24 mouse cellular contexts compared by ENCODE assay signal in the genomic region with DNA sequence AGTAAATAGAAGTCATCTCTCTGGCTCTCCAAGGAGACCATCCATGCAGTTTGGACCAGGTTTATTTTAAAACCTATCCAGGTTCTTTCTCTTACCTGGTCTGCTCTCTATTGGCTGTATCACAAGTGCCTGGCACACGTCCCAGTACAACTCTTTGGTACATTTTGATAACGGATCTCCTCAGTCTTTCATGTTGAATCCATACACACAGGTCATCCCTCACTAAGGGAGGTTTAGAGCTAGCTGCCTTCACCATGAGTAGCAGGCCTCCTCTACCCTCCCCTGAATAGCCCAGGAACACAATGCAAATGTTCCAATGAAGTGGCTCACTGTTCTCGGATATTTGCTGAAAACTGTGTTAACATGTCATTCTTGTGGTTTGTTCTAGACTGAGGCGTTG.
DNase-seq lines count a peak whose midpoint lies in the region; ATAC-seq and TF ChIP-seq lines count a peak whose summit lies in the region.
"Had no signal": no experiment of that assay in that cellular context is flagged by ENCODE, and none has a peak within 500 bp of the region (broad histone marks: within the 10 kb centered on the region; RNA-seq: fewer than 3 reads in every experiment).

No protein-coding gene starts in this region.

- DNase-seq in heart, adult 11 months = peak; percentile 91
- DNase-seq in heart, postnatal 25 days (ENCODE audit: low spot score) = no peak
- DNase-seq in heart, embryonic 10.5 days (ENCODE audit: low spot score) = no peak
- no peak for DNase-seq in kidney, adult 11 months
- no peak for DNase-seq in kidney, postnatal 4 days
- DNase-seq: adrenal gland, postnatal 25 days; cerebellum, adult 8-10 months; kidney, adult 9 months; kidney, postnatal 14 days; left cerebral cortex, postnatal 4 days; thymus, postnatal 14 days had no signal

- no peak overlapping the region for H3K4me3 ChIP-seq in heart, embryonic 10.5 days
- H3K4me3 ChIP-seq in heart, embryonic 16.5 days (ENCODE audit: low read length) = no peak overlapping the region
- H3K4me3 ChIP-seq in intestine, postnatal 0 days (ENCODE audit: low read depth, low read length) = no peak overlapping the region
- H3K4me3 ChIP-seq: embryonic facial prominence, embryonic 12.5 days; forebrain, embryonic 12.5 days; hindbrain, embryonic 15.5 days; left cerebral cortex, adult 2 months; limb, embryonic 15.5 days; liver, embryonic 15.5 days; midbrain, embryonic 15.5 days; myocyte; neural tube, embryonic 13.5 days had no signal

- H3K9me3 ChIP-seq in heart, embryonic 10.5 days = no peaks in the 10 kb centered on the region
- H3K9me3 ChIP-seq in heart, embryonic 16.5 days (replicated peaks; ENCODE audit: control insufficient read depth, low read length) = no peaks in the 10 kb centered on the region
- no peaks in the 10 kb centered on the region for H3K9me3 ChIP-seq in intestine, postnatal 0 days (ENCODE audit: control insufficient read depth)
- H3K9me3 ChIP-seq: embryonic facial prominence, embryonic 12.5 days; forebrain, embryonic 12.5 days; hindbrain, embryonic 15.5 days; limb, embryonic 15.5 days; liver, embryonic 15.5 days; midbrain, embryonic 15.5 days; neural tube, embryonic 13.5 days had no signal

- WGBS in heart, embryonic 10.5 days = 66% methylated on average over 4 of the region's 4 CpGs
- WGBS in heart, embryonic 16.5 days = 41% methylated on average over 4 of the region's 4 CpGs
- WGBS in intestine, postnatal 0 days = 70% methylated on average over 4 of the region's 4 CpGs

- no peak for TF ChIP-seq CTCF in intestine, postnatal 0 days (IDR thresholded peaks at IDR 0.05; ENCODE audit: low read depth)

- no peaks in the 10 kb centered on the region for H3K36me3 ChIP-seq in heart, embryonic 10.5 days
- H3K36me3 ChIP-seq in heart, embryonic 16.5 days (ENCODE audit: control insufficient read depth, insufficient read depth) = no peaks in the 10 kb centered on the region
- H3K36me3 ChIP-seq in intestine, postnatal 0 days (ENCODE audit: control insufficient read depth, insufficient read depth) = no peaks in the 10 kb centered on the region
- H3K36me3 ChIP-seq: embryonic facial prominence, embryonic 12.5 days; forebrain, embryonic 12.5 days; hindbrain, embryonic 15.5 days; limb, embryonic 15.5 days; liver, embryonic 15.5 days; midbrain, embryonic 15.5 days; neural tube, embryonic 13.5 days had no signal

- no peaks in the 10 kb centered on the region for H3K27me3 ChIP-seq in heart, embryonic 10.5 days (ENCODE audit: insufficient read depth, poor library complexity, severe bottlenecking)
- H3K27me3 ChIP-seq in heart, embryonic 16.5 days (ENCODE audit: control insufficient read depth, insufficient read depth, low read length) = no peaks in the 10 kb centered on the region
- H3K27me3 ChIP-seq in intestine, postnatal 0 days (replicated peaks; ENCODE audit: control insufficient read depth, insufficient read depth, low read length) = no peaks in the 10 kb centered on the region
- H3K27me3 ChIP-seq: embryonic facial prominence, embryonic 12.5 days; forebrain, embryonic 12.5 days; hindbrain, embryonic 15.5 days; limb, embryonic 15.5 days; liver, embryonic 15.5 days; midbrain, embryonic 15.5 days; neural tube, embryonic 13.5 days had no signal

- H3K4me2 ChIP-seq in heart, embryonic 16.5 days (ENCODE audit: low read depth, low read length) = no peak overlapping the region; the same call in 1 of the 2 replicates
- no peak overlapping the region for H3K4me2 ChIP-seq in intestine, postnatal 0 days (replicated peaks; ENCODE audit: low read depth)
- H3K4me2 ChIP-seq: embryonic facial prominence, embryonic 12.5 days; forebrain, embryonic 12.5 days; hindbrain, embryonic 15.5 days; limb, embryonic 15.5 days; liver, embryonic 15.5 days; midbrain, embryonic 15.5 days; neural tube, embryonic 13.5 days had no signal

- peak overlapping the region; percentile 67 for H3K27ac ChIP-seq in heart, embryonic 10.5 days
- H3K27ac ChIP-seq in heart, embryonic 16.5 days (ENCODE audit: low read length) = peak overlapping the region; percentile 93
- H3K27ac ChIP-seq in intestine, postnatal 0 days (ENCODE audit: low read depth, low read length) = no peak overlapping the region
- H3K27ac ChIP-seq: embryonic facial prominence, embryonic 12.5 days; forebrain, embryonic 12.5 days; hindbrain, embryonic 15.5 days; limb, embryonic 15.5 days; liver, embryonic 15.5 days; macrophage; midbrain, embryonic 15.5 days; neural tube, embryonic 13.5 days had no signal

- H3K4me1 ChIP-seq in heart, embryonic 10.5 days = peaks cover 30% of the 10 kb centered on the region
- peaks cover 29% of the 10 kb centered on the region for H3K4me1 ChIP-seq in heart, embryonic 16.5 days (ENCODE audit: control insufficient read depth, insufficient read depth, low read length)
- H3K4me1 ChIP-seq in intestine, postnatal 0 days (replicated peaks; ENCODE audit: control insufficient read depth, insufficient read depth, low read length) = no peaks in the 10 kb centered on the region
- H3K4me1 ChIP-seq: embryonic facial prominence, embryonic 12.5 days; forebrain, embryonic 12.5 days; hindbrain, embryonic 15.5 days; limb, embryonic 15.5 days; liver, embryonic 15.5 days; midbrain, embryonic 15.5 days; neural tube, embryonic 13.5 days had no signal

- ATAC-seq in heart, embryonic 16.5 days (replicated peaks; ENCODE audit: extremely low read depth, insufficient read depth, low FRiP score) = peak; percentile 38; the same call in 1 of the 2 replicates
- no peak for ATAC-seq in intestine, postnatal 0 days
- ATAC-seq: CD4-positive, CD25-positive, alpha-beta regulatory T cell, adult 4 months; midbrain, embryonic 15.5 days had no signal

- intact Hi-C loops in heart, postnatal 25 days (cut with DNase I) = loop anchor here (5.0 to 10.0 kb wide), 3 partner anchors 82 to 171 kb away; partner anchors contain the start of gene Ankrd1

- H3K9ac ChIP-seq in heart, embryonic 16.5 days (ENCODE audit: low read length) = no peak overlapping the region
- no peak overlapping the region for H3K9ac ChIP-seq in intestine, postnatal 0 days (ENCODE audit: low read depth, low read length)
- H3K9ac ChIP-seq: embryonic facial prominence, embryonic 12.5 days; forebrain, embryonic 12.5 days; hindbrain, embryonic 15.5 days; limb, embryonic 15.5 days; liver, embryonic 15.5 days; midbrain, embryonic 15.5 days; neural tube, embryonic 13.5 days had no signal
